15 mouse cellular contexts compared by ENCODE assay signal in the genomic region with DNA sequence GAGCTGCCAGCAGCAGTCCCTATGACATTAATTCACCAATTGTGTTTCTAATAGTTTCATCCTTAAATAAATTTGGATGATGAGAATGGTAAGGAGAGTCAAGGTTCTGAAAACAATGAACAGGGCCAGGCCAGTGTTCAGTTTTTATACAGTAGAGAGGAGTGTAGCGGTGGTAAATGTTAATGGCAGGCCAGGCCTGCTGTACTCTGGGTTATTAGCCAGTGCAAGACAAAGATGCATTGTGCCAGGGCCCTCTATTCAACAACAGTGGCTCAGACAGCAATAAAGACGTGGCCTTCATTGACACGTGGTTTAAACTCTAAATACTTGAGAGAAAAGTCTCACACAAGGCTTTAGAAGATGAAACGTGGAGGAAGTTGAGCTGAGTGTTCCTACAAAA.
A peak's percentile ranks its signal among the peaks of the same experiment; 100 is the strongest.
DNase-seq lines count a peak whose midpoint lies in the region; ATAC-seq lines count a peak whose summit lies in the region.
"Had no signal": no experiment of that assay in that cellular context is flagged by ENCODE, and none has a peak within 500 bp of the region (broad histone marks: within the 10 kb centered on the region; RNA-seq: fewer than 3 reads in every experiment).

No protein-coding gene starts in this region.

- peak; percentile 53 for DNase-seq in forebrain, embryonic 11.5 days (ENCODE audit: low spot score)
- no peak for DNase-seq in forebrain, embryonic 10.5 days (ENCODE audit: extremely low spot score, low spot score)
- DNase-seq in forebrain, embryonic 14.5 days (ENCODE audit: low spot score): peak; percentile 70
- DNase-seq in T-cell, adult 2 months (ENCODE audit: low spot score): no peak
- DNase-seq in layer of hippocampus, postnatal 25 days (ENCODE audit: extremely low spot score in 1 of 2, low spot score in 1 of 2): no peak
- DNase-seq in heart, postnatal 25 days (ENCODE audit: low spot score): no peak
- DNase-seq: heart, adult 18-20 months; kidney, adult 9 months; liver; lung, adult 2 months; lung, postnatal 4 days; right cerebral cortex, postnatal 4 days had no signal

- no peak overlapping the region for H3K9ac ChIP-seq in forebrain, embryonic 11.5 days (ENCODE audit: low read length)
- no peak overlapping the region for H3K9ac ChIP-seq in forebrain, embryonic 14.5 days (ENCODE audit: low read length)
- no peak overlapping the region for H3K9ac ChIP-seq in hindbrain, embryonic 16.5 days (ENCODE audit: low read depth, low read length)
- H3K9ac ChIP-seq in midbrain, embryonic 16.5 days (ENCODE audit: low read depth, low read length): no peak overlapping the region

- ATAC-seq in forebrain, embryonic 11.5 days (replicated peaks; ENCODE audit: low FRiP score): peak; percentile 87
- peak; percentile 74 for ATAC-seq in forebrain, embryonic 14.5 days
- ATAC-seq in hindbrain, embryonic 16.5 days: 0 out of 2 replicates have a peak, but pooled peaks have one; percentile 60
- peak; percentile 78 for ATAC-seq in midbrain, embryonic 16.5 days
- ATAC-seq: inflammation-experienced regulatory T-cells, adult 6 months had no signal

- intact Hi-C loops in heart, postnatal 25 days (cut with DNase I): no loop called here

- 7% methylated on average over 4 of the region's 4 CpGs for WGBS in forebrain, embryonic 11.5 days
- 23% methylated on average over 4 of the region's 4 CpGs for WGBS in forebrain, embryonic 10.5 days
- 2% methylated on average over 4 of the region's 4 CpGs for WGBS in forebrain, embryonic 14.5 days
- 22% methylated on average over 4 of the region's 4 CpGs for WGBS in hindbrain, embryonic 16.5 days
- 12% methylated on average over 4 of the region's 4 CpGs for WGBS in midbrain, embryonic 16.5 days

- H3K4me3 ChIP-seq in forebrain, embryonic 11.5 days (ENCODE audit: low read depth, low read length): no peak overlapping the region
- H3K4me3 ChIP-seq in forebrain, embryonic 10.5 days: no peak overlapping the region
- H3K4me3 ChIP-seq in forebrain, embryonic 14.5 days (ENCODE audit: low read depth, low read length): no peak overlapping the region
- H3K4me3 ChIP-seq in hindbrain, embryonic 16.5 days (ENCODE audit: low read length): no peak overlapping the region
- H3K4me3 ChIP-seq in midbrain, embryonic 16.5 days (ENCODE audit: low read depth, low read length): no peak overlapping the region

- H3K4me2 ChIP-seq in forebrain, embryonic 11.5 days (ENCODE audit: low read depth, low read length, severe bottlenecking): no peak overlapping the region
- H3K4me2 ChIP-seq in forebrain, embryonic 14.5 days (ENCODE audit: low read length): no peak overlapping the region
- no peak overlapping the region for H3K4me2 ChIP-seq in hindbrain, embryonic 16.5 days (ENCODE audit: low read length)
- no peak overlapping the region for H3K4me2 ChIP-seq in midbrain, embryonic 16.5 days (ENCODE audit: low read length)

- peaks cover 39% of the 10 kb centered on the region for H3K27me3 ChIP-seq in forebrain, embryonic 11.5 days (ENCODE audit: control insufficient read depth, insufficient read depth, low read length)
- H3K27me3 ChIP-seq in forebrain, embryonic 10.5 days (ENCODE audit: poor library complexity, severe bottlenecking): peaks cover 84% of the 10 kb centered on the region
- peaks cover 51% of the 10 kb centered on the region for H3K27me3 ChIP-seq in forebrain, embryonic 14.5 days (replicated peaks; ENCODE audit: control insufficient read depth, insufficient read depth, low read length)
- peaks cover 3% of the 10 kb centered on the region; the same call in 1 of the 2 replicates for H3K27me3 ChIP-seq in hindbrain, embryonic 16.5 days (replicated peaks; ENCODE audit: control insufficient read depth, insufficient read depth, low read length)
- H3K27me3 ChIP-seq in midbrain, embryonic 16.5 days (ENCODE audit: control insufficient read depth, insufficient read depth, low read depth, low read length): no peaks in the 10 kb centered on the region

- H3K4me1 ChIP-seq in forebrain, embryonic 11.5 days (replicated peaks; ENCODE audit: control insufficient read depth, insufficient read depth, low read length): peaks cover 8% of the 10 kb centered on the region; the same call in 1 of the 2 replicates
- peaks cover 37% of the 10 kb centered on the region for H3K4me1 ChIP-seq in forebrain, embryonic 10.5 days
- H3K4me1 ChIP-seq in forebrain, embryonic 14.5 days (ENCODE audit: control insufficient read depth, insufficient read depth, low read length): peaks cover 12% of the 10 kb centered on the region
- H3K4me1 ChIP-seq in hindbrain, embryonic 16.5 days (ENCODE audit: control insufficient read depth, insufficient read depth, low read depth, low read length): peaks cover 5% of the 10 kb centered on the region
- H3K4me1 ChIP-seq in midbrain, embryonic 16.5 days (ENCODE audit: control insufficient read depth, insufficient read depth, low read length): peaks cover 8% of the 10 kb centered on the region; the same call in 1 of the 2 replicates

- no peaks in the 10 kb centered on the region for H3K36me3 ChIP-seq in forebrain, embryonic 11.5 days (ENCODE audit: control insufficient read depth, insufficient read depth, low read length)
- no peaks in the 10 kb centered on the region for H3K36me3 ChIP-seq in forebrain, embryonic 10.5 days (replicated peaks)
- no peaks in the 10 kb centered on the region for H3K36me3 ChIP-seq in forebrain, embryonic 14.5 days (ENCODE audit: control insufficient read depth, insufficient read depth, low read length)
- no peaks in the 10 kb centered on the region for H3K36me3 ChIP-seq in hindbrain, embryonic 16.5 days (ENCODE audit: control insufficient read depth, insufficient read depth, low read length)
- no peaks in the 10 kb centered on the region for H3K36me3 ChIP-seq in midbrain, embryonic 16.5 days (ENCODE audit: control insufficient read depth, insufficient read depth, low read length)

- H3K27ac ChIP-seq in forebrain, embryonic 11.5 days (ENCODE audit: low read depth, low read length): no peak overlapping the region
- no peak overlapping the region for H3K27ac ChIP-seq in forebrain, embryonic 10.5 days
- H3K27ac ChIP-seq in forebrain, embryonic 14.5 days (ENCODE audit: low read depth, low read length): no peak overlapping the region
- H3K27ac ChIP-seq in hindbrain, embryonic 16.5 days (ENCODE audit: low read depth, low read length): no peak overlapping the region
- H3K27ac ChIP-seq in midbrain, embryonic 16.5 days (ENCODE audit: low read length): 0 out of 2 replicates have a peak overlapping the region, but pooled peaks have one; percentile 28

- no peaks in the 10 kb centered on the region for H3K9me3 ChIP-seq in forebrain, embryonic 11.5 days (ENCODE audit: control insufficient read depth, low read length)
- H3K9me3 ChIP-seq in forebrain, embryonic 10.5 days: no peaks in the 10 kb centered on the region
- H3K9me3 ChIP-seq in forebrain, embryonic 14.5 days (replicated peaks; ENCODE audit: control insufficient read depth, low read length): no peaks in the 10 kb centered on the region
- no peaks in the 10 kb centered on the region for H3K9me3 ChIP-seq in hindbrain, embryonic 16.5 days (ENCODE audit: control insufficient read depth, low read length)
- no peaks in the 10 kb centered on the region for H3K9me3 ChIP-seq in midbrain, embryonic 16.5 days (replicated peaks; ENCODE audit: control insufficient read depth, low read length, poor library complexity, severe bottlenecking)

Comparison
In these comparisons a context has a peak if more than half of its experiments do, and no peak if none do; other contexts are left out.
1. DNase-seq: peak in forebrain, embryonic 11.5 days (single experiment) and forebrain, embryonic 14.5 days (single experiment); none in forebrain, embryonic 10.5 days (single experiment), T-cell, adult 2 months (single experiment), layer of hippocampus, postnatal 25 days (0 of 2) and heart, postnatal 25 days (single experiment).
2. Peak in every context shown above with its lines, with median percentiles within 50 percentile points of each other: ATAC-seq.